ENCODE assay signal across 8 mouse cellular contexts in genomic region chr10:77864067-77864761, GRCm38 (mm10). TPM values are rescaled to one million over a fixed set of nuclear protein-coding genes. Genes with fewer than 3 reads are reported as not detected.
DNase-seq lines count a peak whose midpoint lies in the region; ATAC-seq and TF ChIP-seq lines count a peak whose summit lies in the region.

No protein-coding gene starts in this region.

- peak overlapping the region; percentile 10; the same call in 1 of the 2 replicates for H3K4me2 ChIP-seq in forebrain, postnatal 0 days (ENCODE audit: low read depth)
- peak overlapping the region; percentile 58 for H3K4me2 ChIP-seq in kidney, embryonic 15.5 days

- H3K27me3 ChIP-seq in forebrain, postnatal 0 days (ENCODE audit: insufficient read depth, low read length), result no peaks in the 10 kb centered on the region
- H3K27me3 ChIP-seq in kidney, embryonic 15.5 days, result no peaks in the 10 kb centered on the region

- no peak overlapping the region for H3K27ac ChIP-seq in forebrain, postnatal 0 days (ENCODE audit: low read depth, low read length)
- H3K27ac ChIP-seq in kidney, embryonic 15.5 days, result no peak overlapping the region

- TF ChIP-seq CTCF in forebrain, postnatal 0 days (IDR thresholded peaks at IDR 0.05; ENCODE audit: low read depth), result no peak

- intact Hi-C loops in gastrocnemius, postnatal 14 days (cut with DNase I; ENCODE audit: low total_unique reads), result no loop called here

- no peak overlapping the region; the same call in 1 of the 2 replicates for H3K4me3 ChIP-seq in forebrain, postnatal 0 days (ENCODE audit: low read depth, low read length)
- H3K4me3 ChIP-seq in kidney, embryonic 15.5 days (replicated peaks), result peak overlapping the region; percentile 33

- H3K4me1 ChIP-seq in forebrain, postnatal 0 days (ENCODE audit: insufficient read depth), result no peaks in the 10 kb centered on the region
- H3K4me1 ChIP-seq in kidney, embryonic 15.5 days, result 0 out of 2 replicates have a peak, but pooled peaks cover 6% of the 10 kb centered on the region

- no peaks in the 10 kb centered on the region for H3K9me3 ChIP-seq in forebrain, postnatal 0 days (ENCODE audit: low read length)
- H3K9me3 ChIP-seq in kidney, embryonic 15.5 days (replicated peaks), result no peaks in the 10 kb centered on the region

- DNase-seq in MEL-GATA-1-ER (ENCODE audit: extremely low read depth, low read depth), result peak; percentile 92
- peak; percentile 66 for DNase-seq in c-Kit-positive CD71-negative TER-119-negative erythroid progenitor cells, embryonic 14.5 days (ENCODE audit: low read depth)
- no peak for DNase-seq in forebrain, postnatal 0 days
- peak; percentile 64 for DNase-seq in lung, postnatal 25 days (ENCODE audit: low spot score)
- DNase-seq in spleen, adult 18-20 months, result peak; percentile 49 to 60
- DNase-seq in left cerebral cortex, adult 18-20 months (ENCODE audit: low spot score in 2 of 2), result no peak
- no peak for DNase-seq in gastrocnemius, postnatal 14 days

- 48% methylated on average over 13 of the region's 14 CpGs for WGBS in forebrain, postnatal 0 days
- WGBS in kidney, embryonic 15.5 days, result 29% methylated on average over 14 of the region's 14 CpGs

- peak; percentile 69 for ATAC-seq in forebrain, postnatal 0 days
- ATAC-seq in kidney, embryonic 15.5 days (replicated peaks; ENCODE audit: low FRiP score), result peak; percentile 91

- H3K36me3 ChIP-seq in forebrain, postnatal 0 days (ENCODE audit: insufficient read depth), result no peaks in the 10 kb centered on the region
- H3K36me3 ChIP-seq in kidney, embryonic 15.5 days, result no peaks in the 10 kb centered on the region

- no peak overlapping the region for H3K9ac ChIP-seq in forebrain, postnatal 0 days
- H3K9ac ChIP-seq in kidney, embryonic 15.5 days, result 0 out of 2 replicates have a peak overlapping the region, but pooled peaks have one; percentile 17

RNA-seq across cellular contexts. Expression of gene Gm3285, which starts 2.4 kb away (rescaled TPM):
- total RNA-seq in forebrain, postnatal 0 days (2014; rRNA removed), result 0.48 TPM in 1 of 2 replicates, not detected in the other
- not detected in 2 replicates for polyA plus RNA-seq in forebrain, postnatal 0 days (2015; fragmentation: Nextera tagmentation; extraction: Ambion mirVana)
- not detected in 2 replicates for polyA plus RNA-seq in kidney, embryonic 15.5 days (2015; fragmentation: Nextera tagmentation; extraction: Ambion mirVana)
- total RNA-seq in left cerebral cortex, adult 18-20 months (2021), result not detected
- not detected for total RNA-seq in gastrocnemius, postnatal 14 days (2021)

RNA-seq across cellular contexts. Expression of gene Gm10318, which starts 11.6 kb away (rescaled TPM):
- total RNA-seq in forebrain, postnatal 0 days (2014; rRNA removed), result not detected in 2 replicates
- not detected in 2 replicates for polyA plus RNA-seq in forebrain, postnatal 0 days (2015; fragmentation: Nextera tagmentation; extraction: Ambion mirVana)
- polyA plus RNA-seq in kidney, embryonic 15.5 days (2015; fragmentation: Nextera tagmentation; extraction: Ambion mirVana), result not detected in 2 replicates
- total RNA-seq in left cerebral cortex, adult 18-20 months (2021), result not detected
- not detected for total RNA-seq in gastrocnemius, postnatal 14 days (2021)

RNA-seq across cellular contexts. Expression of gene Gm36176, which starts 17.6 kb away (rescaled TPM):
- not detected in 2 replicates for total RNA-seq in forebrain, postnatal 0 days (2014; rRNA removed)
- polyA plus RNA-seq in forebrain, postnatal 0 days (2015; fragmentation: Nextera tagmentation; extraction: Ambion mirVana), result not detected in 2 replicates
- not detected in 2 replicates for polyA plus RNA-seq in kidney, embryonic 15.5 days (2015; fragmentation: Nextera tagmentation; extraction: Ambion mirVana)
- not detected for total RNA-seq in left cerebral cortex, adult 18-20 months (2021)
- not detected for total RNA-seq in gastrocnemius, postnatal 14 days (2021)

RNA-seq across cellular contexts. Expression of gene Krtap10-10, which starts 28.5 kb away (rescaled TPM):
- not detected in 2 replicates for total RNA-seq in forebrain, postnatal 0 days (2014; rRNA removed)
- polyA plus RNA-seq in forebrain, postnatal 0 days (2015; fragmentation: Nextera tagmentation; extraction: Ambion mirVana), result not detected in 2 replicates
- not detected in 2 replicates for polyA plus RNA-seq in kidney, embryonic 15.5 days (2015; fragmentation: Nextera tagmentation; extraction: Ambion mirVana)
- not detected for total RNA-seq in left cerebral cortex, adult 18-20 months (2021)
- not detected for total RNA-seq in gastrocnemius, postnatal 14 days (2021)

RNA-seq across cellular contexts. Expression of gene Krtap10-4, which starts 37.3 kb away (rescaled TPM):
- total RNA-seq in forebrain, postnatal 0 days (2014; rRNA removed), result not detected in 2 replicates
- not detected in 2 replicates for polyA plus RNA-seq in forebrain, postnatal 0 days (2015; fragmentation: Nextera tagmentation; extraction: Ambion mirVana)
- polyA plus RNA-seq in kidney, embryonic 15.5 days (2015; fragmentation: Nextera tagmentation; extraction: Ambion mirVana), result not detected in 2 replicates
- not detected for total RNA-seq in left cerebral cortex, adult 18-20 months (2021)
- not detected for total RNA-seq in gastrocnemius, postnatal 14 days (2021)

Comparison
In these comparisons a context has a peak if more than half of its experiments do, and no peak if none do; other contexts are left out.
1. DNase-seq: peak in MEL-GATA-1-ER (single experiment), c-Kit-positive CD71-negative TER-119-negative erythroid progenitor cells, embryonic 14.5 days (single experiment), lung, postnatal 25 days (single experiment) and spleen, adult 18-20 months (2 of 2); none in forebrain, postnatal 0 days (single experiment), left cerebral cortex, adult 18-20 months (0 of 2) and gastrocnemius, postnatal 14 days (single experiment).